Mouse (Mus musculus) liver, embryonic 13.5 days (tissue): ENCODE data around the gene Proca1. TPM values are rescaled to one million over a fixed set of nuclear protein-coding genes. Genes with fewer than 3 reads are reported as not detected.
A peak's percentile ranks its signal among the peaks of the same experiment; 100 is the strongest.

Experiments used
- ATAC-seq: fragments of 200-750 bp; cut with Nextera tagmentation; 2 replicates; pipeline ENCODE4 v1.8.0; 2017; ENCODE audit warnings: low read depth, mild to moderate bottlenecking, moderate number of reproducible peaks, moderate library complexity
- DNase-seq: peaks from one replicate; pipeline ENCODE4 v3.0.0; 2022
- H3K27ac ChIP-seq: fragments of 300-500 bp; sonication (generic); 2 replicates; pipeline ENCODE4 v1.5.1; 2015; ENCODE audit warnings: moderate library complexity, mild to moderate bottlenecking, inconsistent platforms
- H3K27me3 ChIP-seq: fragments of 300-500 bp; sonication (generic); 2 replicates; pipeline ENCODE4 v1.6.1; 2015; ENCODE audit warnings: mild to moderate bottlenecking, inconsistent platforms
- H3K36me3 ChIP-seq: fragments of 300-500 bp; sonication (generic); 2 replicates; pipeline ENCODE4 v1.6.1; 2015; ENCODE audit warnings: mild to moderate bottlenecking, inconsistent platforms
- H3K4me1 ChIP-seq: fragments of 300-500 bp; sonication (generic); replicated peaks from 2 replicates; pipeline ENCODE4 v1.6.1; 2015; ENCODE audit warnings: inconsistent platforms
- H3K4me2 ChIP-seq: fragments of 300-500 bp; sonication (generic); 2 replicates; pipeline ENCODE4 v1.6.1; 2015; ENCODE audit warnings: inconsistent platforms, mild to moderate bottlenecking, moderate library complexity
- H3K4me3 ChIP-seq: fragments of 300-500 bp; sonication (generic); replicated peaks from 2 replicates; pipeline ENCODE4 v1.5.1; 2015; ENCODE audit warnings: mild to moderate bottlenecking, inconsistent platforms
- H3K9ac ChIP-seq: fragments of 300-500 bp; sonication (generic); 2 replicates; pipeline ENCODE4 v1.6.1; 2015; ENCODE audit warnings: mild to moderate bottlenecking, inconsistent platforms
- H3K9me3 ChIP-seq: fragments of 300-500 bp; sonication (generic); replicated peaks from 2 replicates; pipeline ENCODE4 v1.6.1; 2016; ENCODE audit warnings: inconsistent platforms
- WGBS: fragments of 180-500 bp; shearing (Covaris S2); methylation state at CpG from one replicate; pipeline ENCODE4 v1.1.7; 2015; ENCODE audit not compliant: insufficient replicate concordance; 5-methylcytosine and 5-hydroxymethylcytosine counted together
- polyA plus RNA-seq: library from polyadenylated mRNA; unstranded; fragments of >200 nt; fragmentation: Nextera tagmentation; extraction: Ambion mirVana; gene quantifications from 2 replicates; pipeline ENCODE4 v1.2.1, GENCODE M21; 2015

The Proca1 gene
- polyA plus RNA-seq, result 0.44 and 0.65 TPM in 2 replicates

GRCm38 (mm10) chr11:78193113-78193512 lies at the start of gene Proca1:
Gene Proca1, plus strand, starts transcription at chr11:78193392.
- Histone ChIP-seq H3K4me2 (peak within 1 kb of the TSS; percentile 84), H3K9me3 (no peaks in the 10 kb centered on the region), H3K27me3 (peaks cover 47% of the 10 kb centered on the region), H3K4me1 (peaks cover 37% of the 10 kb centered on the region), H3K27ac (no peak within 1 kb of the TSS), H3K9ac (no peak within 1 kb of the TSS), H3K36me3 (peaks cover 4% of the 10 kb centered on the region; the same call in 1 of the 2 replicates), H3K4me3 (peak within 1 kb of the TSS; percentile 62)
- DNase-seq (no peak), ATAC-seq (no peak)
- WGBS, result 55% methylated on average over 1 of the region's 1 CpGs

- Histone ChIP-seq H3K27ac (no peak overlapping the region), H3K4me1 (peaks cover 40% of the 10 kb centered on the region), H3K9ac (no peak overlapping the region), H3K4me3 (no peak overlapping the region), H3K36me3 (peaks cover 26% of the 10 kb centered on the region), H3K4me2 (no peak overlapping the region), H3K27me3 (no peaks in the 10 kb centered on the region), H3K9me3 (no peaks in the 10 kb centered on the region)
- 85% methylated on average over 2 of the region's 2 CpGs for WGBS
- ATAC-seq, result no peak
- no peak for DNase-seq
Measured at GRCm38 (mm10) chr11:78143520-78143919, 49.7 kb upstream of the Proca1 start.

- Histone ChIP-seq H3K27me3 (no peaks in the 10 kb centered on the region), H3K9ac (no peak overlapping the region), H3K4me2 (no peak overlapping the region), H3K9me3 (no peaks in the 10 kb centered on the region), H3K4me3 (no peak overlapping the region), H3K4me1 (peaks cover 16% of the 10 kb centered on the region), H3K27ac (no peak overlapping the region), H3K36me3 (peaks cover 46% of the 10 kb centered on the region)
- DNase-seq (no peak), ATAC-seq (no peak)
- 83% methylated on average over 5 of the region's 5 CpGs for WGBS
Measured at GRCm38 (mm10) chr11:78146168-78146567, 47.0 kb upstream of the Proca1 start.

- no peaks in the 10 kb centered on the region for H3K9me3 ChIP-seq
- H3K9ac ChIP-seq, result no peak overlapping the region
- peaks cover 9% of the 10 kb centered on the region for H3K4me1 ChIP-seq
- 84% methylated on average over 6 of the region's 6 CpGs for WGBS
- no peak overlapping the region for H3K27ac ChIP-seq
- H3K4me2 ChIP-seq, result no peak overlapping the region
- no peak overlapping the region for H3K4me3 ChIP-seq
- DNase-seq, result no peak
- H3K36me3 ChIP-seq, result peaks cover 46% of the 10 kb centered on the region
- no peak for ATAC-seq
- no peaks in the 10 kb centered on the region for H3K27me3 ChIP-seq
Measured at GRCm38 (mm10) chr11:78146707-78147543, 46.3 kb upstream of the Proca1 start.

GRCm38 (mm10) chr11:78151161-78151560 lies 42.0 kb upstream of the Proca1 start:
- ATAC-seq, result no peak
- WGBS, result 13% methylated on average over 1 of the region's 1 CpGs
- H3K9ac ChIP-seq, result no peak overlapping the region
- no peaks in the 10 kb centered on the region for H3K27me3 ChIP-seq
- H3K36me3 ChIP-seq, result peaks cover 57% of the 10 kb centered on the region
- peak; percentile 43 for DNase-seq
- H3K4me2 ChIP-seq, result no peak overlapping the region
- no peak overlapping the region for H3K27ac ChIP-seq
- H3K4me1 ChIP-seq, result 0 out of 2 replicates have a peak, but pooled peaks cover under 1% of the 10 kb centered on the region
- H3K4me3 ChIP-seq, result no peak overlapping the region
- H3K9me3 ChIP-seq, result no peaks in the 10 kb centered on the region

GRCm38 (mm10) chr11:78152299-78153231 lies 40.6 kb upstream of the Proca1 start:
- DNase-seq (no peak), ATAC-seq (no peak)
- Histone ChIP-seq H3K9ac (0 out of 2 replicates have a peak overlapping the region, but pooled peaks have one; percentile 27), H3K4me2 (no peak overlapping the region), H3K4me1 (no peaks in the 10 kb centered on the region), H3K9me3 (no peaks in the 10 kb centered on the region), H3K36me3 (peaks cover 63% of the 10 kb centered on the region), H3K27me3 (no peaks in the 10 kb centered on the region), H3K27ac (peak overlapping the region; percentile 14), H3K4me3 (no peak overlapping the region)
- WGBS, result 84% methylated on average over 9 of the region's 9 CpGs

GRCm38 (mm10) chr11:78153778-78154177 lies 39.4 kb upstream of the Proca1 start:
- Histone ChIP-seq H3K4me2 (no peak overlapping the region), H3K4me1 (peaks cover 4% of the 10 kb centered on the region; the same call in 1 of the 2 replicates), H3K27me3 (no peaks in the 10 kb centered on the region), H3K27ac (no peak overlapping the region), H3K4me3 (no peak overlapping the region), H3K9ac (no peak overlapping the region), H3K9me3 (no peaks in the 10 kb centered on the region), H3K36me3 (peaks cover 75% of the 10 kb centered on the region)
- DNase-seq (no peak), ATAC-seq (no peak)
- WGBS, result 93% methylated on average over 13 of the region's 13 CpGs

- peak overlapping the region; percentile 21; the same call in 1 of the 2 replicates for H3K27ac ChIP-seq
- H3K9me3 ChIP-seq, result no peaks in the 10 kb centered on the region
- no peak for ATAC-seq
- H3K4me1 ChIP-seq, result peaks cover 22% of the 10 kb centered on the region
- H3K36me3 ChIP-seq, result peaks cover 74% of the 10 kb centered on the region
- DNase-seq, result no peak
- no peak overlapping the region for H3K4me3 ChIP-seq
- no peaks in the 10 kb centered on the region for H3K27me3 ChIP-seq
- no peak overlapping the region for H3K4me2 ChIP-seq
- no peak overlapping the region for H3K9ac ChIP-seq
- 82% methylated on average over 5 of the region's 5 CpGs for WGBS
Measured at GRCm38 (mm10) chr11:78155674-78156073, 37.5 kb upstream of the Proca1 start.

GRCm38 (mm10) chr11:78156156-78156699 lies 37.0 kb upstream of the Proca1 start:
- H3K36me3 ChIP-seq, result peaks cover 77% of the 10 kb centered on the region
- no peaks in the 10 kb centered on the region for H3K27me3 ChIP-seq
- no peak for ATAC-seq
- no peak overlapping the region; the same call in 1 of the 2 replicates for H3K27ac ChIP-seq
- H3K9me3 ChIP-seq, result no peaks in the 10 kb centered on the region
- peaks cover 27% of the 10 kb centered on the region for H3K4me1 ChIP-seq
- DNase-seq, result no peak
- WGBS, result 84% methylated on average over 6 of the region's 6 CpGs
- no peak overlapping the region for H3K4me2 ChIP-seq
- H3K4me3 ChIP-seq, result no peak overlapping the region
- H3K9ac ChIP-seq, result no peak overlapping the region

GRCm38 (mm10) chr11:78159096-78159495 lies 34.1 kb upstream of the Proca1 start:
- 13% methylated on average over 2 of the region's 2 CpGs for WGBS
- Histone ChIP-seq H3K4me2 (no peak overlapping the region), H3K4me1 (peaks cover 56% of the 10 kb centered on the region), H3K27ac (no peak overlapping the region), H3K9ac (no peak overlapping the region), H3K9me3 (no peaks in the 10 kb centered on the region), H3K27me3 (no peaks in the 10 kb centered on the region), H3K36me3 (peaks cover 83% of the 10 kb centered on the region), H3K4me3 (no peak overlapping the region)
- peak; percentile 77 for DNase-seq
- peak; percentile 65 for ATAC-seq

GRCm38 (mm10) chr11:78159557-78159956 lies 33.6 kb upstream of the Proca1 start:
- Histone ChIP-seq H3K9ac (no peak overlapping the region), H3K4me2 (no peak overlapping the region), H3K27me3 (no peaks in the 10 kb centered on the region), H3K27ac (no peak overlapping the region), H3K36me3 (peaks cover 78% of the 10 kb centered on the region), H3K4me1 (peaks cover 60% of the 10 kb centered on the region), H3K9me3 (no peaks in the 10 kb centered on the region), H3K4me3 (no peak overlapping the region)
- ATAC-seq, result no peak
- no peak for DNase-seq
- WGBS, result 86% methylated on average over 7 of the region's 7 CpGs
